Mouse (Mus musculus) G1E-ER4 (cell line): Measurements from ENCODE around the gene Ddx55. TPM values are rescaled to one million over a fixed set of nuclear protein-coding genes. Genes with fewer than 3 reads are reported as not detected.

Experiments used
- GATA1 ChIP-seq: IDR thresholded peaks from one replicate; pipeline ENCODE4 v1.8.0; 2012; ENCODE audit warnings: low read length, inconsistent platforms
- polyA plus RNA-seq: library from polyadenylated mRNA; stranded (reverse); fragments of >175 nt; gene quantifications from 2 replicates; pipeline ENCODE4 v1.2.3, GENCODE M21; 2012

Gene Ddx55
- polyA plus RNA-seq, 1 experiment: 17.9 TPM

GRCm38 (mm10) chr5:124530655-124531582, 21.7 kb upstream of the Ddx55 start, which contains the start of gene Rilpl1:
Rilpl1 (minus strand) TSS chr5:124531391.
- no peak for TF ChIP-seq GATA1

DNA sequence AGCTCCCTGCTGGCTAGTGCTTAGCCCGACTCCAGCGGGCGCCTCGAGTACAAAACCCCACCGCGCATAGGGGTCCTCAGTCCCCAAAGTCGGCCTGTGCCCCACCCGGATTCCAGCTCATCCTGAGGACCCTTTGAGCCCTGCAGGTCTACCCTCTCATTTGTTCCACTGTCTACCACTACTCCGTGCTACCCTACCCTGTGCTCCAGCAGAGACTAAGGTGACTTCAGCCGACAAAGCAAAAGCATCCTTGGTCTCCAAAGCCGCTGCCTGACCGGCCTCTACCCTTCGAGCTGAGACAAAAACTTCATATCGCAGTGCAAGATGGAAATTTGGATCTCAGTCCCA, 21.1 kb upstream of the Ddx55 start:
- TF ChIP-seq GATA1: no peak

DNA sequence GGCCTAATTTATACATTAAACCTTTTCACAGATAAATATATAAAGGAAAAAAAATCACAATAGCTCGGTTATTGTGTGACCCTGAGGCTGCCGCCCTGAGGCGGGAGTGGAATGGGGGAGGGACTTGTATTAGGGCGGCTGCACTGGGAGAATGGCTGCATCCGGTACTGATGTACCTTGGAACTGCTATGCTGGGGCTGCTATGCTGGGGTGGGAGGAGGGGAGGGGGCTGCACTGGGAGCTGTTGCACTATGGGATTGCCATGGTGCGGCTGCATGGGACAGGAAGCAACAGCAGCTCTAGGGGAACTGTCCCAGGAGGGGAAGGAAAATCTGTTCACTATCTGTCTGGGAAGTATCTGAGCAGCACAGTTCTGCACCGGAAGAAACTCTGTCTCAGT, 20.2 kb upstream of the Ddx55 start:
- no peak for TF ChIP-seq GATA1

DNA sequence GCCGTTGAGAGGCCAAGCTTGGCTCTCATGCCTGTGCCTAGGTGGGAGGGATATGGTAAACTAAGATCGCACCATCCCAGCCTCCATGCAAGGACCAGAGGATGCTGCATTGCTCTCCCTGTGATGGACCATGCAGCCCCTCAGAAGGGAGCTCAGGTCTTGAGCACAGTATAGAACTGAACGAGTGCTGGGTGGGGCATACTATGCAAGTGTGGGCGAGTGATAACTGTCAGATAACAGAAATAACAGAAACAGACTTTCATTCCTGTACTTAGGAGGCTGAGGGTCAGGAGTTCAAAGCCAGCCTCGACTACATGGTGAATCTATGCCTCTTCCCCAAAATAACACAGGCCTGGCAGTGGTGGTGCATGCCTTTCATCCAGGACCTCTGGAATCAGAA, 17.6 kb upstream of the Ddx55 start:
- no peak for TF ChIP-seq GATA1

DNA sequence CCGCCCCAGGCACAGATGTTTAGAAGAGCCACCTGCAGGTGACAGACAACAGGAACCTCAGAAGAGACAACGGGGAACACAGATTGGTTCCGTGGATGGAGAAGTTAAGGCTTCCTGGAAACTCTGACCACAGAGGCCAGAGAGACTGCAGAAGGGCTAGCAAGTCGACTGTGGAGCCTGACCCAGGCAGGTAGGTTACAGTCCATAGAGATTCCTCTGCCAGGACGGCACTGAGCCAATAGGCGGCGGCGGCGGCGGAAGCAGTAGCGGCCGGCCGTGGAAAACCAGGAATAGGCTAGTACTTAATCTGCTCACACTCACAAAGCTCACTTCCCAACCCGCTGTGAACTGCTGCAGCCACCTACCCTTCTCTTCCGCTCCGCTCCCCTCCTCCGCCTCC, 15.9 kb upstream of the Ddx55 start:
- TF ChIP-seq GATA1: no peak

DNA sequence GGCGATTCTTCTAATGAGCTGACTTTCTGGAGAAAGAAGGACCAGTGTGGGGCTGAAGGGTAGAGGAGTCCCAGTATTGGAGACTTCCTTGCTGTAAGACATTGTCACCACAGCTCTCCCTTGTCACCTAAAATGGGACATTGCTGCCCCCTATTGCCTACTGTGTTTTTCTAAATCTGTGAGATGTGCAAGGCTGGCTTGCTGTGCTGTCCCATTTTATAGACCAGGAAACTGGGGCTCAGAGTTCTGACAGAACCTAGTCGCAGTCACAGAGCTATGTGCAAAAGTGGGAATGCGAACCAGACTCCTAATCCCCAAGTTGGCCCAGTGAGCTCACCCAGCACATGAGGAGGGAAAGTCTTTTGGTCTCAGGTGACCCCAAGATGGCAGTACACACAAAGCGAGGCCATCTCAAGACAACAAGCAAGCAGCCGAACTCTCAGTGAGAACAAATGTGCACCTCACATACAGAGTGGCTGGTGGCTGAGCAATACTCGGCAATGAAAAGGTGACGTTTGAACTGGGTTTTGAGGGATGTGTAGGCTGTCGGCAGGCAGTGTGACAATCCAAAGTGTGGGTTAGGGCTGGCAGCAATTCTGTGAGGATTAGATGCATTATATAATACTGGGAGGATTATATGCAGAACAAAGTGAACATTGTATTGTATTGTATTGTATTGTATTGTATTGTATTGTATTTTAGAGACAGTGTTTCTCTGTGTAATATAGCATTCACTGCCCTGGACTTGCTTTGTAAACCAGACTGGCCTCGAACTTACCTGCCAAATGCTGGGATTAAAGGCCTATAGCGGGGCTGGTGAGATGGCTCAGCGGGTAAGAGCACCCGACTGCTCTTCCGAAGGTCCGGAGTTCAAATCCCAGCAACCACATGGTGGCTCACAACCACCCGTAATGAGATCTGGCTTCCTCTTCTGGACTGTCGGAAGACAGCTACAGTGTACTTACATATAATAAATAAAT, 13.6 kb upstream of the Ddx55 start:
- no peak for TF ChIP-seq GATA1

- TF ChIP-seq GATA1: no peak
Measured at GRCm38 (mm10) chr5:124539905-124540304, 12.8 kb upstream of the Ddx55 start.

DNA sequence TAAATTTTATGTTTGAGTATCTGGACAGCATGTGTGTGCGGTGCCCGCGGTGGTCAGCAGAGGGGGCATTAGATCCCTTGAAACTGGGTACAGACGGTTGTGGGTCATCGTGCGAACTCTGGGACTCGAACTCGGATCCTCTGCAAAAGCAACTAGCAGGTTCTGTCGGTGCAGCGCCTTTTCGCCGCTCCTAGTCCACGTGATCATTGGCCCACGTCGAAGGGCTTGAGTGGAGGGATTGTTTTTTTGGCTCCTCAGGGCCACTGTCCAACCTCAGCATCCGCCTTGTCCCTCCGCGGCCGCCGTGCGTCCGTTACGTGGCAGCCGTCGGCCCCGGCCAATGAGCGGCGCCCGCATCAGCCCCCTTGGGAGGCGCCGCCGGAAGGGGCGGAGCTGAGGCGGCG, 12.3 kb upstream of the Ddx55 start, which contains the start of gene Tmed2:
Gene Tmed2 (plus strand): TSS at position 313 of the 404 bp plus-strand sequence.
- TF ChIP-seq GATA1: no peak

DNA sequence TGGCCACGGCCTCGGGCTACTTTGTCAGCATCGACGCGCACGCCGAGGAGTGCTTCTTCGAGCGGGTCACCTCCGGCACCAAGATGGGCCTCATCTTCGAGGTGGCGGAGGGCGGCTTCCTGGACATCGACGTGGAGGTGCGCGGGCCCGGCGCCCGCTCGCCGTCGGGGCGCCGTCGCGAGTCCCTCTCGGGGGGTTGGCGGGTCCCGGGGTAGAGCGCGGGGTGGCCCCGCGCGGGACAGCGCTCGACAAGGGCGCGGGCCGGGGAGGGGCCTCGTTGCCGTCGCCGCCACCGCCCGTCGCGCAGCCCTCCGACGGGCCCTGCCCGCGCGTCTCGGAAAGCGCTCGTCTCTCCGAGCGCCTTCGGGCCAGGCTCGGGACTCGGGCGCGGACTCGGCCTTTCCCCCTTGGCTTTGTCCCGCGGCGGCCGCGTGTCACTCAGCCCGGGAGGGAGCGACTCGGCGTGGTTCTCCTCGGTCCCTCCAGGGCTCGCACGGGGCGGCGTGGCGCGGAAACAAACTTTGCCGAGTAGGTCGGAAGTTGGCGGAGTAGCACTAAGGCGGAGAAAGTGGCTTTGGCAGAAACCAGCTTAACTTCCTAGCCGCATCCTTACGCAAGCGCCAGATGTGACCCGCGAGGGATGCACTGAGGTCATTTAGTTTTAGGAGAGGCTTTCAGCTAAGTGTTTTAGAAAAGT, 11.6 kb upstream of the Ddx55 start:
- TF ChIP-seq GATA1: no peak

DNA sequence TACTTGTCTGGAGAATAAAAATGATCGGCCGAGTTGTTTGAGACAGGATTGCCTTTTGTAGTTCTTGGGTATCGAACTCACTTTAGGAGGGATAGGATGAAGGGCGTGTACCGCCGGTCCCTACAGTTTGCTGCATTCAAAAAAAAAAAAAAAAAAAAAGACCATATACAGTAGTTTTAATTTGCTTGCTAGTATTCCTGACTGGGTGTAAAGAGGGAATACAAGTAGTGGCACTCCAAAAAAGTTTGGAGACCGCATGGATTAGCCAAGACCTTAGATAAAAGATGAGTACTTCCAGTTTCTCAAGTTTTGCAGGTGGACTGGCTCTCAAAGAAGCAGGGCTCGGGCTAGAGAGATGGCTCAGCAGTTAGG, 11.1 kb upstream of the Ddx55 start:
- no peak for TF ChIP-seq GATA1

DNA sequence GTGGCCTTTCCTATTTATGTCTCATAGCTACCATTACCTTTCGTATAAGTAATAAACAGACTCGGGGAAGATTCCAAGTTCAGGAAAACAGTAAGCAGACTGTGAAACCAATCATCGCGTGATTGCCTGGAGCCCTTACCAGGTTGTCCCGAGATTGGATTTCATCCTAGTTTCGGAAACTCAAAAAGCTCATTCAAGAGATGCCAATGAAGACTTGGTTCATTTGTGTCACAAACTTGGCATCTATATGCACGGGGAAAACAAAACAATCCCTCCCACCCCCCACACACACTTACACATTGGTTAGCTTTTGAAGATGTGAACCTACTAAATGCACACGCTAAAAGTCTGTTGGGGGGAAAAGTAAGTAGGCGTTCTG, 581 bp upstream of the Ddx55 start:
- no peak for TF ChIP-seq GATA1

DNA sequence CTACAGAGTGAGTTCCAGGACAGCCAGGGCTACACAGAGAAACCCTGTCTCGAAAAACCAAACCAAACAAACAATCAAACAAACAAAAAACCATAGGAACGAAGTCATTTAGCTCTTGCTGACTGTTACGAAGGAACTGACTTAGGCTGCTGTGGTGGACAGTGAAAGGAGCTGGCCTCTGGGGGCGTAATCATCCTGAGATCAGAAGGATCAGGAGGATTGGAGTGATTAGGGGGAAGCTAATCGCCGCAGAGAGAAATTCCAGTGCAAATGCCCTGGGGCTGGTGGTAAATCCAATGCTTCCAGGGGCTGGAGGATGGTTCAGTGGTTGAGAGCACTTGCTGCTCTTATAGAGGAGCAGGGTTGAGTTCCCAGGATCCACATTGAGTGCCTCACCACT, 943 bp downstream of the Ddx55 start:
- TF ChIP-seq GATA1: no peak

DNA sequence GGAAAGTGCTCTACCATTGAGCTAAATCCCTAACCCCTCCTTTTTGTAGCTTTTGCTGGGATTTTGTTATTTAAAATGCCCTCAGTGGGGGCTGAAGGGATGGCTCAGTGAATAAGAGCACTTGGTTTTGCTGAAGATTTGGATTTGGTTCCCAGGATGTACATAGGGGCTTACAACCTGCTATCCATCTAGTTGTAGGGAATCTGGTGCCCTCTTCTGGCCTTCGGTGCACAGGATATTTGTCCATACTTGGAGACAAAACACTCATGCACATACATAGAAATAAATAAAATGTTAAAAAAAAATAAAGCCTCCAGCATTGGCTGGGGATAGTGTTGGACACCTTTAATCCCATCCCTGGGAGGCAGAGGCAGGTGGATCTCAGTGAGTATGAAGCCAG, 2.5 kb downstream of the Ddx55 start:
- no peak for TF ChIP-seq GATA1

- no peak for TF ChIP-seq GATA1
Measured at GRCm38 (mm10) chr5:124571068-124571467, 18.4 kb downstream of the Ddx55 start.

DNA sequence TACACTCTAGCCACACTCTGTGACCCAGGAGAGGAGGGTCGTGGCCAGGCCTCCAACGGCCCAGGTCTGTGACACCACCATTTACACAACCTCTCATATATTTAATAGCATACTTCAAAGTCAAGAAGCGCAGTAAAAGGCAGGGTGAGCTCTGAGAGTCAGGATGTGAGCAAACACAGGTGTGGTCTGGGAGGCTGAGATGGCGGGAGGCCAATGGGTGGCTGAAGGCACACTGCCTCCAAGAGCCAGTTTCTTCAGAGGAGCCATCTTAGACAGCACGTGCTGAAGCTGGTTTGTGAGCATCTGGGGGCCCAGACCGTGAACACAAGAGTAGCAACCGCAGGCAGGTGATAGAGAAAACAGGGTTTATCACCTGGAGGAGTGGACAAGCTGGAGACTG, 22.8 kb downstream of the Ddx55 start:
- TF ChIP-seq GATA1: no peak
